Mouse (Mus musculus) spleen, postnatal 36 days (tissue): ENCODE data around the gene Dcx.

Experiments
- DNase-seq, 2 experiments: peaks; one replicate each; pipeline ENCODE4 v3.0.0; 2022; ENCODE audit warnings: low spot score in 2 of 2, mixed read lengths in 1 of 2

Dcx gene

DNA sequence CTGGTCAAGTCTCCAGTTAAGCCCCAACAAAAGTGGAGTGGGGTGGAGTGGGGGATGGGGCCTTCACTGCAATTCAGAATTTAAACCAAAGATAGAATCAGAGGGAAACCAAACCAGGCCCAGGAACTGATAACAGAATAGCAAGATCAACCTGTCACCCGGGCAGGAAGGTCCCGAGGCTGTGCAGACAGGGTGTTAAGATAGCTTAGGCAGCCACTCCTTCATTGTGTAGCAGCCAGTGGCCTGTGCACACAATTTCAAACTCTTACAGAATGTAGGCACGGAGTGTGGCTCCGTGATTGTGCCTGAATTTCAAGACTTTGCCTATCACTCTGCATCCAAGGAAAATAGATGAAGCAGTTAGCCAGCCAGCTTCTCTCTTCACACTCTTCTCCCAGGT, 106.6 kb downstream of the Dcx start:
- no peak for DNase-seq

DNA sequence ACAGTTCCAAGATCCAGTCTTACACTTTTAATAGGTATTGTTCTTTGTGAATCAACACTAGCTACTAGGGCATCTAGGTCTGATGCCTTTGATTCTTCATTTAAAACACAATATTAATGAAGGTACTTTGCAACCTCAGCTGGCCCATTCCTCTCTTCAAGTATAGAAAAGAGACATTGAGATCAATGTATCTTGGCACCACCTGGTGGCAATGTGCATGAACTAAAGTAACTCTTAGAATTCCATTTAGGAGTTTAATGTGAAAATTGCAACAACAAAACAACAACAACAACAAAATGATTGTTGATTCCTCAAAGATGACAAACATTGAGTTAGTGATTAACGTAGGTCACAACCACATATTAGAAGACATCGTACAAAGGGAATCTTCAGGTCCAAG, 114.2 kb downstream of the Dcx start:
- DNase-seq, result no peak

DNA sequence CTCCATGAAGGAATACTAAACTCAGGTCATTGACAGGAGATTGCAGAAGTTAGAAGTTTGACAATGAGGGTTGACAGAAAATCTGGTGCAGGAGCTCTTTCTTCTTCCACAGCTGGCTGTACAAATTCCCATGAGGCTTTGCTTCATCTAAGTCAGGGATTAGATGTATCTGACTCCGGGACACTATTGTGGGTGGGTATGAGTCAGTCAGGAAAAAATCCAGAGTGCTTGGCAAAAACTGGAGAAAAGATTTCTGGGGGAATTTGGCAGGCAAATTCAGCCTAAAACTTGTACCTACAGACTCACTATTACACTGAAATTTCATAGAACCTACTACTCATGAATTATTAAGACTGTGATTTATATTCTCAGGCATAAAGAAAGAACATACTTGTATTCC, 117.2 kb downstream of the Dcx start:
- DNase-seq, result no peak
